Mouse (Mus musculus): Measurements from ENCODE around the gene Ercc2.

- TF ChIP-seq CTCF (IDR thresholded peaks at IDR 0.05; ENCODE audit: extremely low read depth, insufficient read depth, low read length), result no peak
- TF ChIP-seq POLR2A (IDR thresholded peaks at IDR 0.05; ENCODE audit: extremely low read depth, insufficient read depth, low read length), result no peak
Measured at GRCm38 (mm10) chr7:19411783-19412182, 30.0 kb downstream of the Ercc2 start.

Data from cortical plate, adult 2 months (tissue).